Mouse (Mus musculus) heart, postnatal 0 days (tissue): ENCODE measurements around the gene Prpf3. TPM values are rescaled to one million over a fixed set of nuclear protein-coding genes. Genes with fewer than 3 reads are reported as not detected.
"Not testable (repeated sequence)": the region's sequence is repeated elsewhere in the genome, so short reads cannot be mapped to it uniquely, and the experiment has no call there.

Source experiments
- ATAC-seq: fragments of 200-750 bp; cut with Nextera tagmentation; 2 replicates; pipeline ENCODE4 v1.8.0; 2017; ENCODE audit warnings: low read depth, moderate number of reproducible peaks, moderate library complexity; ENCODE audit not compliant: insufficient read depth
- DNase-seq: peaks from one replicate; pipeline ENCODE4 v3.0.0-alpha.2; 2016; ENCODE audit warnings: low spot score
- H3K27ac ChIP-seq: fragments of 300-500 bp; sonication (generic); 2 replicates; pipeline ENCODE4 v1.5.1; 2014; ENCODE audit warnings: low read depth, mild to moderate bottlenecking
- H3K27me3 ChIP-seq: fragments of 300-500 bp; sonication (generic); 2 replicates; pipeline ENCODE4 v1.6.1; 2014; ENCODE audit warnings: low read length, mixed read lengths; ENCODE audit not compliant: control insufficient read depth, insufficient read depth
- H3K36me3 ChIP-seq: fragments of 300-500 bp; sonication (generic); replicated peaks from 2 replicates; pipeline ENCODE4 v1.6.1; 2014; ENCODE audit warnings: low read length, mixed read lengths; ENCODE audit not compliant: control insufficient read depth, insufficient read depth
- H3K4me1 ChIP-seq: fragments of 300-500 bp; sonication (generic); 2 replicates; pipeline ENCODE4 v1.6.1; 2014; ENCODE audit warnings: antibody characterized with exemption; ENCODE audit not compliant: control insufficient read depth, insufficient read depth
- H3K4me2 ChIP-seq: fragments of 300-500 bp; sonication (generic); 2 replicates; pipeline ENCODE4 v1.6.1; 2014; ENCODE audit warnings: low read depth, mild to moderate bottlenecking, low read length, moderate library complexity
- H3K4me3 ChIP-seq: fragments of 300-500 bp; sonication (generic); 2 replicates; pipeline ENCODE4 v1.5.1; 2014; ENCODE audit warnings: low read depth, low read length
- H3K9ac ChIP-seq: fragments of 300-500 bp; sonication (generic); replicated peaks from 2 replicates; pipeline ENCODE4 v1.6.1; 2014; ENCODE audit warnings: low read depth, low read length, mixed read lengths
- H3K9me3 ChIP-seq: fragments of 300-500 bp; sonication (generic); replicated peaks from 2 replicates; pipeline ENCODE4 v1.6.1; 2016; ENCODE audit warnings: low read length; ENCODE audit not compliant: control insufficient read depth
- CTCF ChIP-seq: IDR thresholded peaks from 2 replicates; pipeline ENCODE4 v1.5.1; 2016; ENCODE audit warnings: antibody characterized with exemption, control low read depth, low read depth
- EP300 ChIP-seq: IDR thresholded peaks from 2 replicates; pipeline ENCODE4 v1.6.1; 2016; ENCODE audit warnings: antibody characterized with exemption, low read depth
- WGBS: fragments of 180-500 bp; shearing (Covaris S2); extraction: QIAGEN DNeasy Blood & Tissue Kit; methylation state at CpG from one replicate; pipeline ENCODE4 v1.1.7; 2014; 5-methylcytosine and 5-hydroxymethylcytosine counted together
- polyA plus RNA-seq: library from polyadenylated mRNA; unstranded; fragments of >200 nt; fragmentation: Nextera tagmentation; extraction: Ambion mirVana; gene quantifications from 2 replicates; pipeline ENCODE4 v1.2.1, GENCODE M21; 2015
- total RNA-seq: library from RNA; depleted of rRNA; stranded (reverse); fragments of >200 nt; gene quantifications from 2 replicates; pipeline ENCODE4 v1.2.3, GENCODE M21; 2014; ENCODE audit warnings: low replicate concordance

Prpf3 gene
- total and polyA plus RNA-seq, 2 experiments from 2014 or later: 6.0 to 16.3 TPM

DNA sequence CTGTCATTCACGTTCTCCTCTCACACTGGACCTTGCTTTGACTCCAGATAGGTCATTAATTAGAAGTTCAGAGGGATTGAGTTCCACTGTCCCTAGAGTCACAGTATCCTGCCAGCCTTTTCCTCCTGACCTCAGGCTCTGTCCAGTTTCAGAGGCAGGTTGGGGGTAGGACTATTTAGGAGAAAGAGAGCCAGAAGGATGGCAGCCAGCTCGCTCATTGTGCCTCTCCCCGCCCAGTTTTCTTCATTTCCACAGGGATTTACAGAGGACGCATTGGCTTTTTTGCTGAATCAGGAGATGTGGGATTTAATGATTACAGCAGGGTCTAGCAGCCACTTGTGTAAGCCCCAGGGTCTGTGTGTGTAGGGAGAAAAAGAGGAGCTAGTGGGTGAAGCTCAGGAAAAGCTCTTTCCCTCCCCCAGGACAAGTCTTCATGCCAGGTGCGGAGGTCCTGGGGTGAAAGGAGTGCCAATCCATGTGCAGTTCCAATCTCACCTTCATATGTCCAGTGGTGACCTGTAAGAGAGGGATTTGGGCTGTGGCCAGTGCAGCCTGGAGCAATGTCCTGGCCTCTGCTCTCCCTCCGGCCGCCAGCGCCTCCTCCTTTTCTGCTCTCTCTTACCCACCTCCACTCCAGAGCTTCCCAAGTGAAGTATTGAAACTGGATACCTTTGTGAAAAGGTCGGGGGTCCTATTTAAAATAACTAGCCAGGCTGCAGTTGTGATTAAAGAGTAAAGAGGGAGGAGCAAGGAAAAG, 46.1 kb upstream of the Prpf3 start:
- WGBS: 47% methylated on average over 9 of the region's 9 CpGs
- Histone ChIP-seq H3K4me1 (peaks cover 25% of the 10 kb centered on the region), H3K36me3 (peaks cover 18% of the 10 kb centered on the region; the same call in 1 of the 2 replicates), H3K4me3 (peak overlapping the region; percentile 46), H3K27ac (peak overlapping the region; percentile 86), H3K9ac (0 out of 2 replicates have a peak overlapping the region, but pooled peaks have one; percentile 2), H3K9me3 (no peaks in the 10 kb centered on the region), H3K4me2 (peak overlapping the region; percentile 77), H3K27me3 (no peaks in the 10 kb centered on the region)
- no peak for ATAC-seq
- no peak for TF ChIP-seq EP300
- TF ChIP-seq CTCF: no peak
- peak; percentile 27 for DNase-seq

GRCm38 (mm10) chr3:95899800-95900524, 44.3 kb upstream of the Prpf3 start:
- TF ChIP-seq EP300 (no peak), CTCF (no peak)
- H3K4me1 ChIP-seq: peaks cover 13% of the 10 kb centered on the region
- no peak overlapping the region for H3K27ac ChIP-seq
- H3K9ac ChIP-seq: no peak overlapping the region
- 77% methylated on average over 13 of the region's 13 CpGs for WGBS
- DNase-seq (no peak), ATAC-seq (no peak)
- no peak overlapping the region for H3K4me3 ChIP-seq
- H3K4me2 ChIP-seq: no peak overlapping the region
- H3K36me3 ChIP-seq: peaks cover 18% of the 10 kb centered on the region
- H3K27me3 ChIP-seq: no peaks in the 10 kb centered on the region
- no peaks in the 10 kb centered on the region for H3K9me3 ChIP-seq

- not testable (repeated sequence) for H3K4me2 ChIP-seq, H3K9ac ChIP-seq, H3K4me3 ChIP-seq, H3K27me3 ChIP-seq, ATAC-seq, H3K27ac ChIP-seq, DNase-seq, H3K9me3 ChIP-seq
- peaks cover 18% of the 10 kb centered on the region; the same call in 1 of the 2 replicates for H3K4me1 ChIP-seq
- peaks cover 18% of the 10 kb centered on the region for H3K36me3 ChIP-seq
- WGBS: 83% methylated on average over 7 of the region's 7 CpGs
Observed at GRCm38 (mm10) chr3:95895501-95895900, 39.8 kb upstream of the Prpf3 start.

GRCm38 (mm10) chr3:95894317-95895160, 38.9 kb upstream of the Prpf3 start:
- 6% methylated on average over 16 of the region's 16 CpGs for WGBS
- no peaks in the 10 kb centered on the region for H3K27me3 ChIP-seq
- H3K36me3 ChIP-seq: peaks cover 18% of the 10 kb centered on the region
- H3K9me3 ChIP-seq: no peaks in the 10 kb centered on the region
- H3K4me3 ChIP-seq: peak overlapping the region; percentile 63
- peak overlapping the region; percentile 81 for H3K4me2 ChIP-seq
- DNase-seq (peak; percentile 42), ATAC-seq (peak; percentile 13; the same call in 1 of the 2 replicates)
- peak overlapping the region; percentile 94 for H3K27ac ChIP-seq
- H3K4me1 ChIP-seq: peaks cover 18% of the 10 kb centered on the region; the same call in 1 of the 2 replicates
- TF ChIP-seq CTCF: no peak
- no peak for TF ChIP-seq EP300
- peak overlapping the region; percentile 79 for H3K9ac ChIP-seq

DNA sequence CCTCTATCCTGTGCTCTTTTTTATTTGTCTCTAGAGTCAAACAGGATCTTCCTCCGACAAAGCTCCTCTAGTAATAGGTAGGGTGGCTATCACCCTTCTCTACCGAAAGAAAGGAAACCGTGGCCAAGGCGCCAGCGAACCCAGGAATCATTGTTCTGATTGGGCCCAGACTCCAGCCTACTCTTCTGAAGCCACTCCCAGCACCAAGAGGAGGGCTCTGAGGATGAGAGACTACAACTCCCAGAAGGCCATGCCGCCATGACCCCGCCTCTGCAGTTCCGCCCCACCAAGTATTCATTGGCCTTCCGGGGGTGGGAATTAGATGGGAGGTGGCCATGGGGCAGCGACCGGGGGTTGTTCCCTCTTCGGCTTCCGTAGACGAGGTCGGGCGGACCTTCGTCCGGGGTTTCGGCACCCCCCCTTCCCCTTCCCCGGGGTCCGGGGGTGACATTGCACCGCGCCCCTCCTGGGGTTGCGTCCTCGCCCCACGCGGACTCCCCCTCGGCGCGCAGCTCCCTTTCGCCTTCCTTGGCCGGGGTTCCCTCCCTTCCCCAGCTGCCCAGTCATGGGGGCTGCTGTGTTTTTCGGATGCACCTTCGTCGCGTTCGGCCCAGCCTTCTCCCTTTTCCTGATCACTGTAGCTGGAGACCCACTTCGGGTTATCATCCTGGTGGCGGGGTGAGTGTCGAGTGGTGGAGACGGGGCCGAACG, 38.1 kb upstream of the Prpf3 start, which contains the start of gene Aph1a:
Gene Aph1a (plus strand): TSS at position 364 of the 711 bp plus-strand sequence.
- peak within 1 kb of the TSS; percentile 94 for H3K27ac ChIP-seq
- H3K4me2 ChIP-seq: peak within 1 kb of the TSS; percentile 81
- WGBS: under 1% methylated on average over 23 of the region's 43 CpGs
- ATAC-seq (peak; percentile 97), DNase-seq (peak; percentile 100)
- H3K4me3 ChIP-seq: peak within 1 kb of the TSS; percentile 63
- H3K9ac ChIP-seq: peak within 1 kb of the TSS; percentile 79
- peaks cover 14% of the 10 kb centered on the region for H3K36me3 ChIP-seq
- not testable (repeated sequence) for H3K9me3 ChIP-seq, H3K27me3 ChIP-seq
- H3K4me1 ChIP-seq: peaks cover 18% of the 10 kb centered on the region; the same call in 1 of the 2 replicates
